In genomic region chr6:123261555-123262161, GRCm38 (mm10) we compare ENCODE assay signal across 22 mouse cellular contexts. TPM values are rescaled to one million over a fixed set of nuclear protein-coding genes. Genes with fewer than 3 reads are reported as not detected.
DNase-seq lines count a peak whose midpoint lies in the region; ATAC-seq and TF ChIP-seq lines count a peak whose summit lies in the region.
"Had no signal": no experiment of that assay in that cellular context is flagged by ENCODE, and none has a peak within 500 bp of the region (broad histone marks: within the 10 kb centered on the region; RNA-seq: fewer than 3 reads in every experiment).

Gene Clec4d (plus strand): TSS chr6:123262111.

- no peaks in the 10 kb centered on the region for H3K27me3 ChIP-seq in forebrain, postnatal 0 days (ENCODE audit: insufficient read depth, low read length)
- H3K27me3 ChIP-seq in forebrain, embryonic 15.5 days = no peaks in the 10 kb centered on the region
- H3K27me3 ChIP-seq in midbrain, postnatal 0 days (ENCODE audit: insufficient read depth, low read length) = no peaks in the 10 kb centered on the region
- H3K27me3 ChIP-seq in midbrain, embryonic 16.5 days (ENCODE audit: control insufficient read depth, insufficient read depth, low read depth, low read length) = no peaks in the 10 kb centered on the region
- no peaks in the 10 kb centered on the region for H3K27me3 ChIP-seq in stomach, postnatal 0 days (ENCODE audit: control insufficient read depth, insufficient read depth, low read length)
- H3K27me3 ChIP-seq: limb, embryonic 13.5 days; stomach, embryonic 15.5 days had no signal

- H3K9ac ChIP-seq in forebrain, postnatal 0 days = no peak within 1 kb of the TSS
- H3K9ac ChIP-seq in forebrain, embryonic 15.5 days (replicated peaks) = no peak within 1 kb of the TSS
- H3K9ac ChIP-seq in midbrain, postnatal 0 days (replicated peaks; ENCODE audit: low read length, poor library complexity, severe bottlenecking) = no peak within 1 kb of the TSS
- H3K9ac ChIP-seq in midbrain, embryonic 16.5 days (ENCODE audit: low read depth, low read length) = no peak within 1 kb of the TSS
- no peak within 1 kb of the TSS for H3K9ac ChIP-seq in stomach, postnatal 0 days (ENCODE audit: low read length)
- H3K9ac ChIP-seq: limb, embryonic 13.5 days; lung, embryonic 14.5 days; stomach, embryonic 15.5 days had no signal

- H3K4me2 ChIP-seq in forebrain, postnatal 0 days (ENCODE audit: low read depth) = no peak within 1 kb of the TSS
- no peak within 1 kb of the TSS for H3K4me2 ChIP-seq in forebrain, embryonic 15.5 days (replicated peaks)
- H3K4me2 ChIP-seq in midbrain, postnatal 0 days (ENCODE audit: low read depth, low read length, poor library complexity, severe bottlenecking) = no peak within 1 kb of the TSS
- H3K4me2 ChIP-seq in midbrain, embryonic 16.5 days (ENCODE audit: low read length) = no peak within 1 kb of the TSS
- H3K4me2 ChIP-seq in stomach, postnatal 0 days (replicated peaks; ENCODE audit: low read depth) = no peak within 1 kb of the TSS
- H3K4me2 ChIP-seq: limb, embryonic 13.5 days; lung, embryonic 14.5 days; stomach, embryonic 15.5 days had no signal

- H3K4me3 ChIP-seq in forebrain, postnatal 0 days (ENCODE audit: low read depth, low read length) = no peak within 1 kb of the TSS
- no peak within 1 kb of the TSS for H3K4me3 ChIP-seq in forebrain, embryonic 15.5 days
- H3K4me3 ChIP-seq in midbrain, postnatal 0 days (ENCODE audit: low read depth, low read length) = no peak within 1 kb of the TSS
- H3K4me3 ChIP-seq in midbrain, embryonic 16.5 days (ENCODE audit: low read depth, low read length) = no peak within 1 kb of the TSS
- no peak within 1 kb of the TSS for H3K4me3 ChIP-seq in stomach, postnatal 0 days (ENCODE audit: low read depth, low read length)
- H3K4me3 ChIP-seq: erythroblast, embryonic 14.5 days; heart, embryonic 10.5 days; limb, embryonic 13.5 days; stomach, embryonic 15.5 days had no signal

- DNase-seq in forebrain, postnatal 0 days = no peak
- DNase-seq in midbrain, postnatal 0 days (ENCODE audit: low spot score) = peak; percentile 2
- no peak for DNase-seq in stomach, postnatal 0 days (ENCODE audit: low spot score)
- DNase-seq in adrenal gland, postnatal 36 days = no peak
- DNase-seq in layer of hippocampus, adult 9-10 months (ENCODE audit: low spot score) = no peak
- DNase-seq: adrenal gland, adult 2 months; cerebellum, adult 9-11 months; gastrocnemius, postnatal 14 days; heart, postnatal 4 days; kidney, postnatal 4 days; lung, embryonic 14.5 days; thymus, postnatal 25 days had no signal

- H3K27ac ChIP-seq in forebrain, postnatal 0 days (ENCODE audit: low read depth, low read length) = no peak within 1 kb of the TSS
- H3K27ac ChIP-seq in forebrain, embryonic 15.5 days (replicated peaks) = no peak within 1 kb of the TSS
- H3K27ac ChIP-seq in midbrain, postnatal 0 days (ENCODE audit: low read depth, low read length) = no peak within 1 kb of the TSS
- no peak within 1 kb of the TSS for H3K27ac ChIP-seq in midbrain, embryonic 16.5 days (ENCODE audit: low read length)
- H3K27ac ChIP-seq in stomach, postnatal 0 days (replicated peaks) = no peak within 1 kb of the TSS
- H3K27ac ChIP-seq: heart, embryonic 10.5 days; limb, embryonic 13.5 days; stomach, embryonic 15.5 days had no signal

- no peaks in the 10 kb centered on the region for H3K9me3 ChIP-seq in forebrain, postnatal 0 days (ENCODE audit: low read length)
- no peaks in the 10 kb centered on the region for H3K9me3 ChIP-seq in forebrain, embryonic 15.5 days
- H3K9me3 ChIP-seq in midbrain, postnatal 0 days (ENCODE audit: low read length) = no peaks in the 10 kb centered on the region
- H3K9me3 ChIP-seq in midbrain, embryonic 16.5 days (replicated peaks; ENCODE audit: control insufficient read depth, low read length, poor library complexity, severe bottlenecking) = no peaks in the 10 kb centered on the region
- no peaks in the 10 kb centered on the region for H3K9me3 ChIP-seq in stomach, postnatal 0 days (ENCODE audit: control insufficient read depth, low read length)
- H3K9me3 ChIP-seq: heart, embryonic 10.5 days; stomach, embryonic 15.5 days had no signal

- WGBS in forebrain, postnatal 0 days = 74% methylated on average over 4 of the region's 4 CpGs
- WGBS in forebrain, embryonic 15.5 days = 79% methylated on average over 4 of the region's 4 CpGs
- WGBS in midbrain, postnatal 0 days = 77% methylated on average over 4 of the region's 4 CpGs
- 71% methylated on average over 4 of the region's 4 CpGs for WGBS in midbrain, embryonic 16.5 days
- 68% methylated on average over 4 of the region's 4 CpGs for WGBS in stomach, postnatal 0 days

- no peak for TF ChIP-seq EP300 in stomach, postnatal 0 days (optimal IDR thresholded peaks at IDR 0.05)

- 0 out of 2 replicates have a peak, but pooled peaks have one; percentile 10 for TF ChIP-seq CTCF in forebrain, postnatal 0 days (IDR thresholded peaks at IDR 0.05; ENCODE audit: low read depth)
- peak; percentile 55 for TF ChIP-seq CTCF in midbrain, postnatal 0 days (IDR thresholded peaks at IDR 0.05)
- TF ChIP-seq CTCF in stomach, postnatal 0 days (IDR thresholded peaks at IDR 0.05; ENCODE audit: low read depth) = peak; percentile 38

- no peak for ATAC-seq in forebrain, postnatal 0 days
- no peak for ATAC-seq in forebrain, embryonic 15.5 days (replicated peaks)
- ATAC-seq in midbrain, postnatal 0 days (ENCODE audit: low FRiP score) = no peak
- no peak for ATAC-seq in midbrain, embryonic 16.5 days
- peak; percentile 28 for ATAC-seq in granulocyte monocyte progenitor cell, adult 5-6 weeks (replicated peaks; ENCODE audit: poor library complexity, severe bottlenecking)
- no peak for ATAC-seq in stomach, postnatal 0 days (ENCODE audit: low FRiP score, low TSS enrichment)
- ATAC-seq: intestine, postnatal 0 days had no signal

- no peaks in the 10 kb centered on the region for H3K36me3 ChIP-seq in forebrain, postnatal 0 days (ENCODE audit: insufficient read depth)
- no peaks in the 10 kb centered on the region for H3K36me3 ChIP-seq in forebrain, embryonic 15.5 days
- H3K36me3 ChIP-seq in midbrain, postnatal 0 days (ENCODE audit: insufficient read depth, low read length) = no peaks in the 10 kb centered on the region
- no peaks in the 10 kb centered on the region for H3K36me3 ChIP-seq in midbrain, embryonic 16.5 days (ENCODE audit: control insufficient read depth, insufficient read depth, low read length)
- H3K36me3 ChIP-seq in stomach, postnatal 0 days (ENCODE audit: control insufficient read depth, insufficient read depth, low read length) = no peaks in the 10 kb centered on the region
- H3K36me3 ChIP-seq: heart, embryonic 10.5 days; limb, embryonic 13.5 days; stomach, embryonic 15.5 days had no signal

- no peaks in the 10 kb centered on the region for H3K4me1 ChIP-seq in forebrain, postnatal 0 days (ENCODE audit: insufficient read depth)
- H3K4me1 ChIP-seq in forebrain, embryonic 15.5 days = no peaks in the 10 kb centered on the region
- no peaks in the 10 kb centered on the region for H3K4me1 ChIP-seq in midbrain, postnatal 0 days (ENCODE audit: insufficient read depth, low read length)
- H3K4me1 ChIP-seq in midbrain, embryonic 16.5 days (ENCODE audit: control insufficient read depth, insufficient read depth, low read length) = no peaks in the 10 kb centered on the region
- no peaks in the 10 kb centered on the region for H3K4me1 ChIP-seq in stomach, postnatal 0 days (replicated peaks; ENCODE audit: control insufficient read depth, insufficient read depth)
- H3K4me1 ChIP-seq: heart, embryonic 10.5 days; limb, embryonic 13.5 days; stomach, embryonic 15.5 days had no signal

RNA-seq across cellular contexts. Expression of gene Clec4d, which starts in this region (rescaled TPM):
- total RNA-seq in forebrain, postnatal 0 days (2014; rRNA removed) = not detected in 2 replicates
- not detected in 2 replicates for polyA plus RNA-seq in forebrain, postnatal 0 days (2015; fragmentation: Nextera tagmentation; extraction: Ambion mirVana)
- polyA plus RNA-seq in forebrain, embryonic 15.5 days (2015; fragmentation: Nextera tagmentation; extraction: Ambion mirVana) = not detected in 2 replicates
- total RNA-seq in midbrain, postnatal 0 days (2014; rRNA removed) = not detected in 2 replicates
- 0.12 TPM in 1 of 2 replicates, not detected in the other for polyA plus RNA-seq in midbrain, postnatal 0 days (2015; fragmentation: Nextera tagmentation; extraction: Ambion mirVana)
- polyA plus RNA-seq in midbrain, embryonic 16.5 days (2015; fragmentation: Nextera tagmentation; extraction: Ambion mirVana) = not detected in 2 replicates
- total RNA-seq in granulocyte monocyte progenitor cell, adult 5-6 weeks (2014; fragmentation: Nextera tagmentation) = 5.1 and 10.7 TPM in 2 replicates
- 5.8 and 7.8 TPM in 2 replicates for total RNA-seq in granulocyte monocyte progenitor cell, adult 5-6 weeks (2017)
- polyA plus RNA-seq in stomach, postnatal 0 days (2015; fragmentation: Nextera tagmentation; extraction: Ambion mirVana) = 0.11 TPM in 2 replicates
- total RNA-seq in adrenal gland, postnatal 36 days (2021) = under 1 TPM in 1 of 2 experiments, not detected in 1; 0.63 TPM
- total RNA-seq: gastrocnemius, postnatal 14 days; left cerebral cortex, adult 18-20 months had no signal
- polyA plus RNA-seq: erythroblast, embryonic 14.5 days; heart, embryonic 10.5 days; small intestine, adult 2 months had no signal

Comparison
In these comparisons a context has a peak if more than half of its experiments do, and no peak if none do; other contexts are left out.
1. Peak in DNase-seq in midbrain, postnatal 0 days; RNA of the gene not detected or under 1 TPM.